Mouse (Mus musculus) ES-Bruce4 (cell line): ENCODE measurements around the gene Fam129b. TPM values are rescaled to one million over a fixed set of nuclear protein-coding genes. Genes with fewer than 3 reads are reported as not detected.

Experiments
- H3K27ac ChIP-seq: 2 replicates; pipeline ENCODE4 v1.5.1; 2012; ENCODE audit warnings: low read length, inconsistent platforms; ENCODE audit not compliant: insufficient read depth
- H3K27me3 ChIP-seq: 2 replicates; pipeline ENCODE4 v1.6.1; 2012; ENCODE audit warnings: mild to moderate bottlenecking, low read length, inconsistent platforms; ENCODE audit not compliant: control insufficient read depth, poor library complexity, insufficient read depth, severe bottlenecking
- H3K36me3 ChIP-seq: 2 replicates; pipeline ENCODE4 v1.6.1; 2012; ENCODE audit warnings: inconsistent platforms, mild to moderate bottlenecking, low read length, moderate library complexity; ENCODE audit not compliant: control insufficient read depth, poor library complexity, insufficient read depth, severe bottlenecking
- H3K4me1 ChIP-seq: one replicate; pipeline ENCODE4 v1.8.1; 2011; ENCODE audit warnings: low read length; ENCODE audit not compliant: control insufficient read depth, insufficient read depth
- H3K4me3 ChIP-seq: 2 replicates; pipeline ENCODE4 v1.5.1; 2011; ENCODE audit warnings: low read depth, mild to moderate bottlenecking, low read length
- H3K9ac ChIP-seq: 2 replicates; pipeline ENCODE4 v1.6.1; 2012; ENCODE audit warnings: low read depth, mild to moderate bottlenecking, inconsistent platforms; ENCODE audit not compliant: poor library complexity, severe bottlenecking
- H3K9me3 ChIP-seq: replicated peaks from 2 replicates; pipeline ENCODE4 v1.6.1; 2012; ENCODE audit warnings: mild to moderate bottlenecking, low read length, inconsistent platforms; ENCODE audit not compliant: control insufficient read depth, poor library complexity, insufficient read depth, severe bottlenecking
- CTCF ChIP-seq: IDR thresholded peaks from one replicate; pipeline ENCODE4 v1.8.1; 2011; ENCODE audit warnings: low read depth, low read length
- EP300 ChIP-seq: IDR thresholded peaks from 2 replicates; pipeline ENCODE4 v1.6.1; 2011; ENCODE audit warnings: low read depth, low read length; ENCODE audit not compliant: insufficient read depth
- POLR2A ChIP-seq: IDR thresholded peaks from one replicate; pipeline ENCODE4 v1.8.1; 2011; ENCODE audit warnings: low read length; ENCODE audit not compliant: insufficient read depth
- polyA plus RNA-seq: library from polyadenylated mRNA; stranded (reverse); fragments of >200 nt; gene quantifications from 2 replicates; pipeline ENCODE4 v1.2.4, GENCODE M21; 2011; ENCODE audit warnings: low read depth; ENCODE audit not compliant: missing spikeins, insufficient read depth, insufficient read length

The Fam129b gene
- polyA plus RNA-seq, 1 experiment: 65.5 TPM

DNA sequence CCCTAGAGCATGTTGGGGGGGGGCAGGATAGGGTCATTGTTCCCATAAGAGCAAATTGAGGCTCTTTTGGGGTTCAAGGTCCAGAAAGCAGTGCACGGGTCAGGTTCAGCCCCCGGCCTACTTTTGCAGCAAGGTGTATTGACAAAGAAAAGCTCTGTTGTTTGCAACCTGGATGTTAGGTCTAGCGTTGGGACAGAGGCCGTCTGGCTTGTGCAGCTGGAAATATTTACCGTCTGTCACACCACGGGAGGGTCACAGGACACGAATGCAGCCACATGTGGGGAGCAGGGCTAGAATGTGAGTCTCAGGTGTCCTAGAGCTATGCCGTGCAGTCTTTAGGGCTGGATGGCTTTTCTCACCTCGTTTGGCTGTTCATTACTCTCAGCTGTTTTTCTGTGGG lies 42.5 kb downstream of the Fam129b start:
- no peaks in the 10 kb centered on the region for H3K9me3 ChIP-seq
- 0 out of 2 replicates have a peak, but pooled peaks cover 3% of the 10 kb centered on the region for H3K36me3 ChIP-seq
- peaks cover 6% of the 10 kb centered on the region for H3K4me1 ChIP-seq
- no peak overlapping the region for H3K9ac ChIP-seq
- TF ChIP-seq EP300 (no peak), POLR2A (no peak), CTCF (no peak)
- H3K27ac ChIP-seq: no peak overlapping the region
- H3K27me3 ChIP-seq: no peaks in the 10 kb centered on the region
- no peak overlapping the region for H3K4me3 ChIP-seq

GRCm38 (mm10) chr2:32921235-32921634 lies 45.3 kb downstream of the Fam129b start:
- Histone ChIP-seq H3K4me3 (no peak overlapping the region), H3K36me3 (0 out of 2 replicates have a peak, but pooled peaks cover 5% of the 10 kb centered on the region), H3K9me3 (no peaks in the 10 kb centered on the region), H3K27me3 (no peaks in the 10 kb centered on the region), H3K4me1 (peaks cover 8% of the 10 kb centered on the region), H3K27ac (no peak overlapping the region), H3K9ac (no peak overlapping the region)
- TF ChIP-seq EP300: no peak
- no peak for TF ChIP-seq CTCF
- TF ChIP-seq POLR2A: no peak

- TF ChIP-seq EP300 (no peak), POLR2A (no peak), CTCF (no peak)
- H3K27ac ChIP-seq: no peak overlapping the region
Observed at GRCm38 (mm10) chr2:32921801-32922380, 46.0 kb downstream of the Fam129b start.

DNA sequence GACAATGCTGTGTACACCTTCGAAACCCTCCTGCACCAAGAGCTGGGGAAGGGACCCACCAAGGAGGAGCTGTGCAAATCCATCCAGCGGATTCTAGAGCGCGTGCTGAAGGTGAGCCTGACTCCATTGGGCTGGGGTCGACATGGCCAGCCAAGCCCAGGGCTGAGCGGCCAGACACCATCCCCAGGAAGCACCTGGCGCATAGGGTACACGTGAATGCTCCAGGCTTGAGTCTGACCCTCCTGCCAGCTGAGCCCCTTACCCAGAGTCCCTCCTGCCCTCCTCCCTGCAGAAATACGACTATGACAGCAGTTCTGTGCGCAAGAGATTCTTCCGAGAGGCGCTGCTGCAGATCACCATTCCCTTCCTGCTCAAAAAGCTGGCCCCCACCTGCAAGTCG lies 46.6 kb downstream of the Fam129b start:
- Histone ChIP-seq H3K27ac (no peak overlapping the region), H3K9ac (no peak overlapping the region), H3K27me3 (no peaks in the 10 kb centered on the region), H3K36me3 (0 out of 2 replicates have a peak, but pooled peaks cover 5% of the 10 kb centered on the region), H3K4me1 (peaks cover 6% of the 10 kb centered on the region), H3K4me3 (no peak overlapping the region), H3K9me3 (no peaks in the 10 kb centered on the region)
- TF ChIP-seq CTCF (no peak), POLR2A (no peak), EP300 (no peak)

More at GRCm38 (mm10) chr2:32921801-32922380, 46.0 kb downstream of the Fam129b start:
- no peaks in the 10 kb centered on the region for H3K9me3 ChIP-seq
- no peak overlapping the region for H3K9ac ChIP-seq
- H3K4me1 ChIP-seq: peaks cover 8% of the 10 kb centered on the region
- no peak overlapping the region for H3K4me3 ChIP-seq
- H3K36me3 ChIP-seq: 0 out of 2 replicates have a peak, but pooled peaks cover 5% of the 10 kb centered on the region
- no peaks in the 10 kb centered on the region for H3K27me3 ChIP-seq

DNA sequence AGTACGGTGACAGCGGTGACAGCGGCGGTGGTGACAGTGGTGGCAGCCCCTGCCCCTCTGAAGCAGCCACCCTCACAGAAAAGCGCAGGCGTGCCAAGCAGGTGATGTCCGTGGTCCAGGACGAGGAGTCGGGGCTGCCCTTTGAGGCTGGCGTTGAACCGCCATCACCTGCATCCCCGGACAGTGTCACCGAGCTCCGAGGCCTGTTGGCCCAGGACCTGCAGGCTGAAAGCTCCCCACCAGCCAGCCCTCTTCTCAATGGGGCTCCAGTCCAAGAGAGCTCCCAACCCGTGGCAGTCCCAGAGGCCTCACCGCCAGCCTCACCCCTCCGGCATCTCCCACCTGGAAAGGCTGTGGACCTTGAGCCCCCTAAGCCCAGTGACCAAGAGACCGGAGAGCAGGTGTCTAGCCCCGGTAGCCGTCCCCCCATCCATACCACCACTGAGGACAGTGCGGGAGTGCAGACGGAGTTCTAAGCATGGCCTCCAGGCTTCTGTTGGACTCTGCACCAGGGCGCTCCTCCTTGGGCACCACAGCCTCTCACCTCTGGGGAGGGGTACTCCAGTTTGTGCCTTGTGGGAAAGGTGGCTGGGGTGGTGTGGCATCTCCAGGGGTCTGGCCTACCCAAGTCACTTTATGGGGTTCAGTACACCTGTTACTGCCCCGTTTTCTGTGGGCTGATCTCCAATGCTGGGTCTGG lies 47.8 kb downstream of the Fam129b start:
- Histone ChIP-seq H3K27ac (no peak overlapping the region), H3K36me3 (0 out of 2 replicates have a peak, but pooled peaks cover 5% of the 10 kb centered on the region), H3K9me3 (no peaks in the 10 kb centered on the region), H3K27me3 (no peaks in the 10 kb centered on the region), H3K4me3 (peak overlapping the region; percentile 21; the same call in 1 of the 2 replicates), H3K4me1 (peaks cover 5% of the 10 kb centered on the region), H3K9ac (no peak overlapping the region)
- TF ChIP-seq EP300: no peak

DNA sequence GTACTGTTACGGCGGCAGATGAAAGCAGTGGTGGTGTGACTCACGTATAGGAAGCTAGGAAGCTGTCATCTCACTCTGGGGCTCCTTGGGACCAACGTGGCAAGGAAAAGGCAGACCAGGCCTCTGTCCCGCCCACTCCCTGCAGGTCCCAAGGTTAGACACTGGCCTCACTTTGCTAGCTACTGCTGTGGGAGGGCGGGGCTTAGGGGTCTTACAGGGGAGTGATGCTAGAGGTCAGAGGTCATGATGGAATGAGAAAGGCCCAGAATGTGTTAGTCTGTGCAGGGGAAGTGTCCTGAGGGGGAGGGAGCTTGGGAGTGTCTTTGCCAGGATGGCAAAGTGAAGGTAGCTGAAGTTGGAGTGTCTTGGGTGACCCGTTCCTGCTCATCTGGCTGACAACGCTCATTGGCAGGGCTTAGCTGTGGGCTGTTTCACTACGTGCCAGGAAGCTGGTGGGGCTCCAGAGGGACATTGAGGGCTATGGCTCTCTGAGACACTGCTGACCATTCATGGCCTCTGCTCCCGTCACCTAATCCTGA lies 48.5 kb downstream of the Fam129b start:
- no peak overlapping the region for H3K4me3 ChIP-seq
- TF ChIP-seq CTCF: no peak
- TF ChIP-seq POLR2A: no peak
- TF ChIP-seq EP300: no peak
- H3K4me1 ChIP-seq: peaks cover 5% of the 10 kb centered on the region
- H3K9ac ChIP-seq: no peak overlapping the region
- 0 out of 2 replicates have a peak, but pooled peaks cover 5% of the 10 kb centered on the region for H3K36me3 ChIP-seq
- no peaks in the 10 kb centered on the region for H3K9me3 ChIP-seq
- no peak overlapping the region for H3K27ac ChIP-seq
- H3K27me3 ChIP-seq: no peaks in the 10 kb centered on the region
